Mouse (Mus musculus): ENCODE results near the gene Mybbp1a.

Gene Mybbp1a

GRCm38 (mm10) chr11:72447475-72447874 lies 6.3 kb downstream of the Mybbp1a start:
- DNase-seq = no peak

GRCm38 (mm10) chr11:72452140-72452665 lies 11.0 kb downstream of the Mybbp1a start:
- no peak for DNase-seq

- DNase-seq = no peak
Observed at GRCm38 (mm10) chr11:72453105-72453953, 12.2 kb downstream of the Mybbp1a start.

GRCm38 (mm10) chr11:72455694-72456093 lies 14.5 kb downstream of the Mybbp1a start:
- DNase-seq = no peak

- peak; percentile 79 for DNase-seq
Observed at GRCm38 (mm10) chr11:72457995-72458496, 16.9 kb downstream of the Mybbp1a start.

GRCm38 (mm10) chr11:72458502-72458901 lies 17.3 kb downstream of the Mybbp1a start:
- no peak for DNase-seq

GRCm38 (mm10) chr11:72461500-72461981 lies 20.4 kb downstream of the Mybbp1a start:
- DNase-seq = peak; percentile 51

- no peak for DNase-seq
Observed at GRCm38 (mm10) chr11:72464821-72465220, 23.7 kb downstream of the Mybbp1a start.

GRCm38 (mm10) chr11:72465978-72466693 lies 25.0 kb downstream of the Mybbp1a start:
- DNase-seq = peak; percentile 57

GRCm38 (mm10) chr11:72466694-72467507 lies 25.7 kb downstream of the Mybbp1a start:
- DNase-seq = peak; percentile 76

GRCm38 (mm10) chr11:72468525-72468924 lies 27.4 kb downstream of the Mybbp1a start:
- DNase-seq = no peak

- peak; percentile 95 for DNase-seq
Observed at GRCm38 (mm10) chr11:72469217-72469616, 28.1 kb downstream of the Mybbp1a start.

- no peak for DNase-seq
Observed at GRCm38 (mm10) chr11:72470004-72470403, 28.8 kb downstream of the Mybbp1a start.

- no peak for DNase-seq
Observed at GRCm38 (mm10) chr11:72471381-72471780, 30.2 kb downstream of the Mybbp1a start.

GRCm38 (mm10) chr11:72473540-72473939 lies 32.4 kb downstream of the Mybbp1a start:
- DNase-seq = peak; percentile 45

GRCm38 (mm10) chr11:72474926-72475325 lies 33.8 kb downstream of the Mybbp1a start:
- no peak for DNase-seq

- peak; percentile 29 for DNase-seq
Observed at GRCm38 (mm10) chr11:72475408-72475807, 34.3 kb downstream of the Mybbp1a start.

- no peak for DNase-seq
Observed at GRCm38 (mm10) chr11:72476074-72476625, 35.0 kb downstream of the Mybbp1a start.

- no peak for DNase-seq
Observed at GRCm38 (mm10) chr11:72477182-72477581, 36.0 kb downstream of the Mybbp1a start.

- no peak for DNase-seq
Observed at GRCm38 (mm10) chr11:72477653-72478052, 36.5 kb downstream of the Mybbp1a start.

- peak; percentile 40 for DNase-seq
Observed at GRCm38 (mm10) chr11:72478228-72478627, 37.1 kb downstream of the Mybbp1a start.

GRCm38 (mm10) chr11:72479499-72479898 lies 38.3 kb downstream of the Mybbp1a start:
- DNase-seq = no peak
